Mouse (Mus musculus) c-Kit-positive CD71-negative TER-119-negative erythroid progenitor cells, embryonic 14.5 days (primary cell): Measurements from ENCODE around the gene Renbp.
A peak's percentile ranks its signal among the peaks of the same experiment; 100 is the strongest.

ENCODE experiments used
- DNase-seq: peaks from one replicate; pipeline ENCODE4 v3.0.0-alpha.2; 2013; ENCODE audit warnings: low read depth

Renbp gene

DNA sequence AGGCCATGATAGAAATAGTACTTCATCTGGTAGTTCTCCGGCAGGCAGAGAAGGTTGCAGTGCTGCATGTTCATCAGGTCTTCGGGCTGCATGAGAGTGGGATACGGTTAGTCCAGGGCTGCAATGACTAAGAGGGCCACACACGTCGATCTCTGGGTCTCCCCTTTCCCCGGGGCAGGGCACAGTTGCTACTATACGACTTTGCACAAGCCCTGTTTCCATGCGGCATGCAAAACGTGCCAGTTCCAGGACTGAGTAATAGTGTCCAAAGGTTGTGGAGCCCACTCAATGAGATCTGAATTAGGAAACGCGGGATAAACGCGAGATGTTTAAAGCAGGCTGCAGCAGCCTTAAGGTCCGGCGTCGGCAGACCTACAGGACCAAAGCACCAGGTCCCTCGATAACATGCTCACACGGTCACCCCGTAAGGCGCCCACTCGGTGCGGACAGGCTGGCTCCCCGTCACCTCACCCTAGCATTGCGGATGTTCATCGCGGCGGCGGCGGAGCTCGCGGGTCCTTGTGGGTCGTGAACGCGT is 9.3 kb downstream of the Renbp start:
- no peak for DNase-seq

DNA sequence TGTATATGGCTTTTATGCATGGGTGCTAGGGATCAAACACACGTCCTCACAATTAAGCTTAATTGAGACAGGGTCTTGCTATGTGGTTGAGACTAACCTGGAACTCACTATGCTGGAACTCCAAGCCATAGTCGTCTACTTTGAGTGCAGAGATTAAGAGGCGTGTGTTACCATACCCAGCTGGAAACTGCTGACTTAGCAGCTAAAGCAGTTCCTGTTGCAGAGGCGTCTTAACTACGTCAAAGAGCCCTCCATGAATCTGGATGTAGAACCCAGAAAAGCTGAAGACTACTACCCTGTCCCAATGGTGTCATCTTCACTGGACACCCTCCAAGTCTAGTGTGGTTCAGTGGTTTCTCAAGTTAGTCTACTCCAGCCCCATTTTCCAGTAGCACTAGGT is 12.0 kb downstream of the Renbp start:
- no peak for DNase-seq

DNA sequence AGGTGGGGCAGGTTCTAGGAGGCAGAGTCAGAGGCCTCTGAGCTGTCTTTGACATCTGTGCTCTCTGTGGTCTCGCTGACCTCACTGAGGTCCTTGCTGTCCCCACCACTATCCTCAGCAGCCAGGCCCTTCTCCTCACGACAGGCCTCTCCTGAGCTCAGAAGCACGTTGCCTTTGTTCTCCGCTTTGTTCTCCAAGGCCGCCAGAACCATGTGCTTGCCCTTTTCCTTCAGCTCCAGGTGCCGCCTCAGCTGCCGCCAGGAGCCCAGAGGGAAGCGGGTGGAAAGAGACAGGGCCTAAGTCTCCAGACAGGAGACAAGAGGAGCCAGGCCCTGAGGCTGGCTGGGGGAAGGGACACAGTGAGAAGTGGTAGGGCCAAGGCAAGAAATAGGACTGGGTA is 13.7 kb downstream of the Renbp start:
- no peak for DNase-seq

DNA sequence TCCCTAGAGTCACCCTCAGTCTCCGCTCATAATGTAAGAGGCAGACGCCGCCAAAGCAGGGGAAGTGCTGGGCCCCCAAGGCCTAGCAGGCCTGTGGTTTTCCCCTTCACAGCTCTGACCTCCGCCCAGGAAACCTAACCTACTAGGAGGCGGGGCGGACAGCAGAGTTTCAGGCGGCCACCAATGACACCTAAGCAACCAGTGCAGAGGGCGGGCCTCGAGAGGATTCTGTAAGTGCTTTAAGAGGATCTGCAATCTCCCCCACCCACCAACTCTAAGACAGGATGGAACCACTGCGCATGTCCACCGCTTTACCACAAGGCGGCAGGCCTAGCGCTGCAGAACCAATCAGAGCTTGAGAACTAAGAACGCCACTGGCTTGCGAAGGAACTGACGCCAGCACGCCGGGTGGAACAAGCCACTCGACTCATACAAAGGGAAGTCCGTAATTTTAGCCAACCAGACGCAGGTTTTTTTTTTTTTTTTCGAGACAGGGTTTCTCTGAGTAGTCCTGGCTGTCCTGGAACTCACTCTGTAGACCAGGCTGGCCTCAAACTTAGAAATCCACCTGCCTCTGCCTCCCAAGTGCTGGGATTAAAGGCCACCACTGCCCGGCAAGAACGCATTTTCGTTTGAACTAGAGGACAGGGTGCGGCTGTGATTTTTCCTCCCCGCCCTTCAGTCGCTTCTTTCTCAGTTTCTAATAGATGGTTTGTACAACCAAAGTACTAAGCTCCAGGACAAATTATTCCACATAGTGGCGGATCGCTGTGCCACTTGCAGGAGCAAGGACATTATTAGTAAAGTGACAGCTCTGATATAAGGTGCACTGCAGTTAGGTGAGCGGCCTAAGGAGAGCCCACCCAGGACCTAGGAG is 15.6 kb downstream of the Renbp start:
- DNase-seq: peak; percentile 83

DNA sequence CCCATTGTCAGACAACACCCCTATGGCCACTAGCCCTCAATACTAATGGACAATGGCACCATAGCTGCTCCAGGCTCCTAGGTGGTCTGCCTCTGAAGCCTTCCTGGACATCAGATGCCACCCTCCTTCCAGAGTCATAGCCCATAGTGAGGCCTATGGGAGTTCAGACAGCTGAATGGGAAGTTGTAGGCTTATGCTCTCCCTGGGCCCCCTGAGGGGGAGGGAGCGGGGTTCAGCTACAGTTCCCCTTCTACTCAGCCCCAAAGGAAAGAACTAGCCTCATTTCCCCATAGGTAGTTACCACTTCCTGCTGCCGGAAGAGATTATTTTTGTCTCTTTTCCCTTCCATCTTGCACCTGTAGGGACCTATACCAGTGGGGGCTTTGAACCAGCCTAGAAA is 19.1 kb downstream of the Renbp start:
- DNase-seq: no peak

DNA sequence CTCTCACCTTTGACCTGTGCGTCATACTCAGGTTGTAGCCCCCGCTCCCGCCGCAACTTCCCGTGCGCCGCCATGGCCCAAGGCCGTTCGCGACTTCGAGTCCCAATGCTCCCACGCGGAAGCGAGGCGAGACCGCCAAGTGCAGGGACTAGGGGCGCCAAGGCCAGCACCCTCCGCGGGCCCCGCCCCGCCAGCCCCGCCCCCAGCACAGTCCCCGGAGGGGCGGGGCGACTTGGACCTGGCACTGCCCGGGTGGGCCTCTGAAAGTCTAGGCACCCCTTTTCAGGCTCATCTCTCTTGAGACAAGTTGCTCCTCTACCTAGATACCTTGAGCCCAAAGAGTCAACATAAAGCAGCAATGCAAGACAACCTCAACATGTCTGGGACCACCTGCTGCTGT is 19.5 kb downstream of the Renbp start:
- no peak for DNase-seq

DNA sequence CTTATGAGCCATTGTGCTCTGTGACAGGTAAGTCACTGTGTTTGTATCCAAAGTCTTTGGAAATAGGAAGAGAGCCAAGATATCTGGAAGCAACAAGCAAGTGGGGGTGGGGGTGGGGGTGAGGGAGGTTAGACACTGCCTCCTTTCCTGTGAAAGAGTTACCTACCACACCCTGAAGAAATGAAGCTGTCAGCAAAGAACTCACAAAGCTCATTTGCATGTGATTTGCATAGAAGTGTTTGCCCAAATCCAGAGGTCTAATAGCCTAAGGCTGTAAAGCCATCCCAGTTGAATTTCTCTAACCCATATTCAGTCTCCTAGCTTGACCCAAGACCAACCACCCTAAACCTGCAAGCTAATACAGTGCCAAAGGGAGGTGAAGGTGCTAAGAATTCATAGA is 20.2 kb downstream of the Renbp start:
- DNase-seq: no peak

DNA sequence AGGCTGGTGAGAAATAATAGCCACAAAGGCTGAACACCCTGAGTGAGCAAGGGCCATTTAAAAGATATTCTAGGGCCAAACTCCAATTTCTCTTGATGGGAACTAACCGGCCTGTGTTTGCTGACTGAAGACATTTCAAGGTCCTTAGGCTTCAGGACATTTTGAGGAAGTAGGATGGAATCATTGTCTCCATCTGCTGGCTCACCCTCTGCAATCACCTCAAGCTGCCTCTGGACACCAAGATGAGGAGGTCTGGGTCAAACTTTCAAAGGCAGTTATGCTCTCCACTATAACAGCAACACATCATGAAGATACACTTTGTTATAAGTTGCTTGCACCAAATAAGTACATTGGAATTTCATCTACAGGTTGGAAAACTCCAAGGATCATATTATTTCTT is 20.6 kb downstream of the Renbp start:
- DNase-seq: no peak

DNA sequence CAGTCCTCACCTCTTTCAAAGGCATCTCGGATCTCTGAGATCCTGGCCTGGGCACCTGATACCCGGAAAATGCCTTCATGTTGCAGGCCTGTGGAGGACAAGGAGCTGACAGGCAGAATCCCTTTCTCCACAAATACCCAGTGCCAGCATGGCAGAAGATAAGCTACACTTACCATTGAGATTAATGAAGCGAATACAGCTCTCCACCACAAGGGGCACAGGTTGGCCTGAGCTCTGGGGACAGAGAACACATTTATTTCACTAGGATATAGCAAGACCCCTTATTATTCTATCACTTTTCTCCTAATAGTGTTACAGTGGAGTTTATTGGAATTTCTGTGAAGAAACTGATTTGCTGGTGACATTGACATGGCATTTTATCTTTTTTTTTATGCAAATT is 32.7 kb downstream of the Renbp start:
- no peak for DNase-seq

DNA sequence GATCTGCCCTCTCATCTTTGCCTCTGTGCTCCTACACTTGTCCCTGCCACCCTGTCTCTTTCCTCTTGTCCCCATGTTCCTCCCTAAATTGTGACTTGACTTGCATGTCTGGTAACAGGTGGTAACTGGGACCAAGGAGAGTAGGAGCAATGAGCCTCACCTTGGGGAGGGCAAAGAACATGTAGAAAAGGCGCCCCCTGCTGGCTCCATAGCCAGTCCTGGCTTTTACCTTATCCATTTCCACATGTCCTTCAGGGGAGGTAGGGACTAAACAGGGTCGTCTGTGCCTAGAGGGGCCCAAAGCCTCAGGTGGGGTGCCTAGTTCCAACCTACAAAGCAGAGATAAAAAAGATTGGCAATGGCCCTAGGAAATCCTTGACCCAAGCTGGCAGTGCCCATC is 34.9 kb downstream of the Renbp start, which contains the start of gene L1cam:
Gene L1cam (minus strand): TSS at position 387 of the 400 bp plus-strand sequence.
- DNase-seq: no peak

DNA sequence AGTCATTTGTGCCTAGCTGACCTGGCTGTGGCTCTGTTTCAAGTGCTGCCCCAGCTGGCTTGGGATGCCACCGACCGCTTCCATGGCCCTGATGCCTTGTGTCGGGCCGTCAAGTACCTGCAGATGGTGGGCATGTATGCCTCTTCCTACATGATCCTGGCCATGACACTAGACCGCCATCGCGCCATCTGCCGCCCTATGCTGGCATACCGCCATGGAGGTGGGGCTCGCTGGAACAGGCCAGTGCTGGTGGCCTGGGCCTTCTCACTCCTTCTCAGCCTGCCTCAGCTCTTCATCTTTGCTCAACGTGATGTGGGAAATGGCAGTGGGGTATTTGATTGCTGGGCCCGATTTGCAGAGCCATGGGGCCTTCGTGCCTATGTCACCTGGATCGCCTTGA is 37.8 kb downstream of the Renbp start:
- DNase-seq: no peak

DNA sequence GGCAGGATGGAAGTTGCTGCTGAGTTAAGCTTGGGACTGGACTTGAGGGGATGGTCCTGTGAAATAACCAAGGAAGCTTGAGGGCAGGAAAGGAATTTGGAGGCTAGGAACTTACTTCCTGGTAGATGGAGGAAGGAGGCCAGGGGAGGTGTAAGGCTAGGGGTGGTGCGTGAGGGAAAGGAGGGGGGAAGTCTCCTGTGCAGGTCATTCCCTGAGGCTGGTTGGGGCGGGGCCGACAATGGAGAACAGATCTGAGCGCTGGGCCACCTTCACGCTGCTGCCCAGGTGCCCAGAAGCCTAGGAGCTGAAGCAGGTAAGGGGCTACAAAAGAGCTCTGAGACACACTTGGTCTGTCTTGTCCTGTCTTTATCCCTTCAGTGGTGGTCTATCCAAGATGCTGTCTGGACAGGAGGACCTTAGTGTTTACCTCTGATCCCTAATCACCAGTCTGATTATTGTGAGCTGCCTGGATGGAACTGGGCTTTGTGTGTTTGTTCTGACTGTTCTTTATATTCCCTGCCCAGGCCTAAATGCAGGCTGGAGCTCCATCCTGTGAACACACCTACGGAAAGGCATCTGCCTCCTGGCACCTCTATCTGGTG is 39.0 kb downstream of the Renbp start, which contains the start of gene Avpr2:
Gene Avpr2 (plus strand): TSS at position 552 of the 602 bp plus-strand sequence.
- DNase-seq: no peak

DNA sequence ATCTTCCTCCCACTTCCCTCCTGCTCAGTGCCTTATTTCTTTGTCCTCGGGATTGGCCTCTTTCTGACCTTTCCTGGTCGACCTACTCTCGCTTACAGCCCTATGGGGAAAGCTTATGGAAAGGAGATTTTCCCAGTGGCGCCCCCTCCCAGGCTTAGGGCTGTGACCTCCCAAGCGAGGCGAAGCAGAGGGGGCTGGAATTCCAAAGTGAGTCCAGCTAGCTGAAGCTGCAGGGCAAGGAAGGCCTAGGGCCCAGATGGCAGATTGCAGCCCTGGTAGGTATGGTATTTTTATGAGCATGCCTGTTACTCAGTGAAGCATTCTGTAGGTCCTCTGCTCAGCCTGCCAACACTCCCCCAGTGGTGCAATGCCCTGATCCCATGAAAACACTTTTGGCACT is 49.2 kb downstream of the Renbp start:
- no peak for DNase-seq

DNA sequence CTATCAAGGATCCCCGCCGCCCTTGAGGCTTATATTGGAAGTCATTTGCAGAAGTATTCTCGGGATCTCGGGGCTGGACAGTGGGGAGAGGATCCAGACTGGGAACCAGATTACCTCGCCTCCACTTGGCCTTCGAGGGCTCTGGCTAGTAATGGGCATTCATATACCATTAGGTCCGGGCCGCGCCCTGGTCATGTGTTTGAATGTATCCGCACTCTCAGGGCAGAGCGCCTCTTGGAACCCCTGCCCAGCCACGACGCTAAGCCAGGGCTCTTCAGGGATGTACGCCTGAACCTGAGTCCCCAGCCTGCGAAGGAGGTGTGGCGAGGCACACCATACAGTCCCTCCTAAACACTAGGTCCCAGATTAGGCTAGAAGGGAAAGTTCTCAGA is 49.6 kb downstream of the Renbp start:
- DNase-seq: no peak

DNA sequence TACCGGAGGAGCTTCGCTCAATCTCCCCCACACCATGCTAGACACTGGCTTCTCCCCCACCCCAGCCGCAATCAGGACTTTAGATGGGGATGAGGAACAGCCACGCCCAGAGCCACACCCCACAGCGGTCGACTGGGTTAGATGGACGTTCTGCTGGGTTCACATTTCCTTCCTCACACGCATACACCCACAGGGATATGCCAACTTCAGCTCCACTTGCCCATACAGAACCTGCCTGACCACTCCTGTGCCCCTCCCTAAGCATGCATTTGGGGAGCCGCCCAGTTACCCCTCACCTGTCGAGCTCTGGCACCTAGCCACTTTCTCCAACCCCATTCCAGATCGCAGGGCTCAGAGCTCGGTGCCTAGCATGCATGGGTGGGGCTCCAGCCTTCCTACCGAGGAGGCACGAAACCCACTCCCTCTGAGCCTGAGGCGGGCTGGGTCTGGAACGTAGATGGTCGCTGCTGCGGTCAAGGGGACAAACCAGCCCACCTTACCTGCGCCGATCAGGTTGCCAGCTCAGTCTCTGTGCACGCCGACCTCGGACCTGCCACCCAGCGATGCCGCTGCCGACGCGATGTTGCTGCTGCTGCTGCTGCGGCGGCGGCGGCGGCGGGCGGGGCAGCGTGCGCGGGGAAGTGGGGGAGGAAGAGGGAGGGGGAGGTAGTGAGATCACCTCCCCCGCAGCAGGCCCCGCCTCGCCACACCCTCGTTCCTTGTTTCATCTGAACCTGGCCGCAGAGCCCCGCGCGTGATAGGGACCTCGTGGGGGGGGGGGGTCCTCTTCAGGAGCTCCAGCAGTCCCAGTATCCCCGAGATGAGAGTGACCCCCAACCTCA is 50.2 kb downstream of the Renbp start:
- no peak for DNase-seq

DNA sequence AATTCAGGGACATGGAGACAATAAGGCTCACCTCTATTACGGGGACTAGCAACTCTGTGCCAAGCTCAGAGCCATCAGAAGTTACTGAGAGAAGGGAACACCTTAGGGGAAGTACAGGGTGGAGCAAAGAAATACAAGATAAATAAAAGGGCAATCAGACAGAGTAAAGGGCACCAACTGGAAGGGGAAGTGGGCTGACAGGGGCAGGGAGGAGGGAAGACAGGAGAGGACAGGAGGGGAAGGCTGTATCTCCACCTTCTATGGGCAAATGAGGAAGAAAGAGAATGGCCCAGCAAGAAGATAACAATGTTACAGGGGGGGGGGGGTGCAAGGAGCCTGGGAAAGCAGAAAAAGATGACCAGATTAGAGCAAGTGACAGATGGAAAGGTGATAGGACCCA is 53.6 kb downstream of the Renbp start:
- DNase-seq: no peak

DNA sequence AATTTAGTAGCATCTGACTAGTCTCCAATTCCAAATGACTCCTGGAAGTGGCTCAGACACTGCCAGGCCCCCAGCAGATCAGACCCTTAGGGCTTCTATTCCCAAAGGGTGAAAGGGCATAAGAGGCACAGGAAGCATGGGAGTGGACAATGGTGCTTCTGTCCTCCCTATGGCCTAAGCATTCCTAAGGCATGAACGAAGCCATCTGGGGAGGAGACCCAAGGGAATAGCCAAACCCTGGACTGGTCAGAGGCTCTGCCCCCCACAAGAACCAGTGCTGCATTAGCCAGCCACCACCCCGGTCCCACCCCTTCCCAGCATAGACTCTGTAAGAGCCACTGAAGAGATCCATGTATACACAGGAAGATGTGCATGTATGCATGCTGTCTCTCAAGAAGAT is 54.8 kb downstream of the Renbp start:
- DNase-seq: no peak
